Mouse (Mus musculus) C2C12 (cell line): ENCODE data around the gene Otub2.

Source experiments
- CTCF ChIP-seq: IDR thresholded peaks from one replicate; pipeline ENCODE4 v1.5.1; 2011; ENCODE audit not compliant: control insufficient read depth, insufficient read depth, insufficient read length
- FOSL1 ChIP-seq: IDR thresholded peaks from one replicate; pipeline ENCODE4 v1.8.0; 2011; ENCODE audit warnings: mild to moderate bottlenecking, low read length; ENCODE audit not compliant: poor library complexity, insufficient read depth, severe bottlenecking
- MAX ChIP-seq: IDR thresholded peaks from one replicate; pipeline ENCODE4 v1.6.1; 2011; ENCODE audit warnings: mild to moderate bottlenecking, control low read depth

DNA sequence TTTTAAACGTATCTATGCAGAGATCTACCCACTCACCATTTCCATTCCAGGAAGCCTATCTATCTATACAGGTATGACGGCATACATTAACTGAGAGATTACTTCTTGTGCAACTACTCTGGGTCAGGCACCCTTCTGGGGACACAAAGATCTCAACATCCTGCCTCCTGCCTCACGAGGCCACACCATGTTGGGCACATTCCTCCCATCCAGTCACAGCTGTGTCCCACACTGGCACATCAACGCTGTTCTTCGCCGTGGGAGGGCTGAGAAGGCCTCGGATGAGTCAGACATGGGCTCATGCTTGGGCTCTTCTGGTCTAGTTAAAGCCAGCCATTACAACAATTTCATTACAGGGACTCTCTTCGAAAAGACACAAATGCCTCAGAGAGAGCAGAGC, 41.5 kb upstream of the Otub2 start:
- TF ChIP-seq CTCF (no peak), MAX (no peak), FOSL1 (no peak)
